24 mouse cellular contexts compared by ENCODE assay signal in the genomic region with DNA sequence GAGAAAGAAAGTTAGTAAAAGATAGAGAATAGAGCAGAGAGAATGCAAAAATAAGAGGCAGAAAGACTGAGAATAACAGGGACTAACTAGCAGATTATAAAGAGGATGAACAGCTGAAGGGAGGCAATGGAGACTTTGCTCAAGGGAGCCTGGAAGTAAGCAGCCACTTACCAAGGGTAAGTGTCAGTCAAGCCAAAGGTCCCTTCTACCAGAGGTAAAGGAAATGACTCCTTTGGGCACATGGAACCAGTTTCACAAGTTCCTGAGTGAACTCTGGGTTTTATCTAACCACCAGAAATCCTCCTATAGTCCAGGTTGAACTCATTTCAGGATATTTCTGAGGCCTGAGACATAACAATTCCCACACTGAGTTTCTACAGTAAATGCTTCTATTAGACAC. TPM values are rescaled to one million over a fixed set of nuclear protein-coding genes. Genes with fewer than 3 reads are reported as not detected.
"Had no signal": no experiment of that assay in that cellular context is flagged by ENCODE, and none has a peak within 500 bp of the region (broad histone marks: within the 10 kb centered on the region; RNA-seq: fewer than 3 reads in every experiment).

No protein-coding gene starts in this region.

- H3K4me1 ChIP-seq: heart, embryonic 13.5 days; heart, embryonic 15.5 days; hindbrain, embryonic 13.5 days; hindbrain, embryonic 15.5 days; limb, embryonic 13.5 days; limb, embryonic 15.5 days; liver, embryonic 12.5 days had no signal

- DNase-seq: gastrocnemius, postnatal 14 days; gastrocnemius, postnatal 36 days; heart, adult 11 months; heart, adult 2 months; heart, postnatal 14 days; heart, postnatal 36 days; kidney, adult 18-20 months; kidney, adult 8-10 months; kidney, postnatal 14 days; kidney, postnatal 36 days; layer of hippocampus, adult 9-11 months; layer of hippocampus, postnatal 36 days; left cerebral cortex, postnatal 4 days had no signal

- H3K27me3 ChIP-seq: heart, embryonic 13.5 days; heart, embryonic 15.5 days; hindbrain, embryonic 13.5 days; hindbrain, embryonic 15.5 days; limb, embryonic 13.5 days; limb, embryonic 15.5 days; liver, embryonic 12.5 days had no signal

- ATAC-seq: hindbrain, postnatal 0 days; liver, embryonic 12.5 days had no signal

- H3K4me2 ChIP-seq: heart, embryonic 11.5 days; heart, embryonic 13.5 days; heart, embryonic 15.5 days; hindbrain, embryonic 13.5 days; hindbrain, embryonic 15.5 days; limb, embryonic 13.5 days; limb, embryonic 15.5 days; liver, embryonic 12.5 days had no signal

- H3K27ac ChIP-seq: heart, adult 2 months; heart, embryonic 13.5 days; heart, embryonic 15.5 days; hindbrain, embryonic 13.5 days; hindbrain, embryonic 15.5 days; hindbrain, postnatal 0 days; limb, embryonic 13.5 days; limb, embryonic 15.5 days; liver, embryonic 12.5 days; liver, embryonic 14.5 days had no signal

- H3K9ac ChIP-seq: heart, embryonic 13.5 days; heart, embryonic 15.5 days; hindbrain, embryonic 13.5 days; hindbrain, embryonic 15.5 days; limb, embryonic 13.5 days; limb, embryonic 15.5 days; liver, embryonic 12.5 days; liver, embryonic 14.5 days had no signal

- H3K36me3 ChIP-seq: heart, embryonic 13.5 days; heart, embryonic 15.5 days; hindbrain, embryonic 13.5 days; hindbrain, embryonic 15.5 days; limb, embryonic 13.5 days; limb, embryonic 15.5 days; liver, embryonic 12.5 days had no signal

- H3K9me3 ChIP-seq: heart, embryonic 13.5 days; heart, embryonic 15.5 days; hindbrain, embryonic 13.5 days; hindbrain, embryonic 15.5 days; limb, embryonic 13.5 days; limb, embryonic 15.5 days; liver, embryonic 12.5 days had no signal

- H3K4me3 ChIP-seq: heart, adult 2 months; heart, embryonic 13.5 days; heart, embryonic 15.5 days; hindbrain, embryonic 13.5 days; hindbrain, embryonic 15.5 days; limb, embryonic 13.5 days; limb, embryonic 15.5 days; liver, embryonic 12.5 days had no signal

RNA-seq across cellular contexts. Expression of gene Cth, which starts 47.0 kb away (rescaled TPM):
- total RNA-seq: hematopoietic stem cell, adult 5-6 weeks had no signal
